Mouse (Mus musculus): ENCODE results near the gene Fsd1.

The Fsd1 gene

GRCm38 (mm10) chr17:56031431-56031830, 45.1 kb downstream of the Fsd1 start:
- DNase-seq: peak in 1 of 2 experiments; percentile 21

GRCm38 (mm10) chr17:56032127-56032733, 45.9 kb downstream of the Fsd1 start:
- DNase-seq: peak in 1 of 2 experiments; percentile 30

GRCm38 (mm10) chr17:56032831-56033230, 46.5 kb downstream of the Fsd1 start:
- peak in 1 of 2 experiments; percentile 29 for DNase-seq

- DNase-seq: peak in 1 of 2 experiments; percentile 24
Observed at GRCm38 (mm10) chr17:56034040-56034725, 47.9 kb downstream of the Fsd1 start.

- DNase-seq: no peak
Observed at GRCm38 (mm10) chr17:56034726-56035100, 48.4 kb downstream of the Fsd1 start.

GRCm38 (mm10) chr17:56035216-56035615, 48.9 kb downstream of the Fsd1 start:
- DNase-seq: no peak

- peak; percentile 99 to 100 for DNase-seq
Observed at GRCm38 (mm10) chr17:56036176-56036900, 50.0 kb downstream of the Fsd1 start, which contains the start of gene Sh3gl1. Gene Sh3gl1, minus strand, starts transcription at chr17:56036635.

GRCm38 (mm10) chr17:56036901-56037287, 50.6 kb downstream of the Fsd1 start:
- no peak for DNase-seq

GRCm38 (mm10) chr17:56038583-56039261, 52.4 kb downstream of the Fsd1 start:
- no peak for DNase-seq

- no peak for DNase-seq
Observed at GRCm38 (mm10) chr17:56039345-56039744, 53.0 kb downstream of the Fsd1 start.

- peak; percentile 98 for DNase-seq
Observed at GRCm38 (mm10) chr17:56040030-56040856, 53.9 kb downstream of the Fsd1 start, which contains the start of gene Chaf1a. Gene Chaf1a, plus strand, starts transcription at chr17:56040439.

- DNase-seq: no peak
Observed at GRCm38 (mm10) chr17:56040857-56041163, 54.5 kb downstream of the Fsd1 start.

Data from lung, postnatal 4 days (tissue).